Mouse (Mus musculus): Measurements from ENCODE around the gene Slc3a2.

Gene Slc3a2

GRCm38 (mm10) chr19:8722907-8723573, at the start of gene Slc3a2:
Slc3a2 (minus strand) TSS chr19:8723369.
- in situ Hi-C loops (cut with MboI; ENCODE audit: low sequenced_read_pairs): no loop called here

- in situ Hi-C loops (cut with MboI; ENCODE audit: low sequenced_read_pairs): no loop called here
Measured at GRCm38 (mm10) chr19:8770567-8771270, 47.5 kb upstream of the Slc3a2 start, which contains the start of gene Tmem223. Tmem223 (plus strand) TSS chr19:8770996.

GRCm38 (mm10) chr19:8765562-8765961, 42.4 kb upstream of the Slc3a2 start:
- in situ Hi-C loops (cut with MboI; ENCODE audit: low sequenced_read_pairs): no loop called here

GRCm38 (mm10) chr19:8763276-8763675, 40.1 kb upstream of the Slc3a2 start:
- in situ Hi-C loops (cut with MboI; ENCODE audit: low sequenced_read_pairs): no loop called here

- in situ Hi-C loops (cut with MboI; ENCODE audit: low sequenced_read_pairs): no loop called here
Measured at GRCm38 (mm10) chr19:8760757-8761156, 37.6 kb upstream of the Slc3a2 start.

GRCm38 (mm10) chr19:8758899-8759298, 35.7 kb upstream of the Slc3a2 start:
- in situ Hi-C loops (cut with MboI; ENCODE audit: low sequenced_read_pairs): no loop called here

GRCm38 (mm10) chr19:8757471-8757998, 34.4 kb upstream of the Slc3a2 start:
- in situ Hi-C loops (cut with MboI; ENCODE audit: low sequenced_read_pairs): no loop called here

- in situ Hi-C loops (cut with MboI; ENCODE audit: low sequenced_read_pairs): no loop called here
Measured at GRCm38 (mm10) chr19:8756635-8757387, 33.6 kb upstream of the Slc3a2 start, which contains the start of gene Nxf1. Nxf1 (plus strand) TSS chr19:8757073.

- in situ Hi-C loops (cut with MboI; ENCODE audit: low sequenced_read_pairs): no loop called here
Measured at GRCm38 (mm10) chr19:8755652-8756051, 32.5 kb upstream of the Slc3a2 start.

GRCm38 (mm10) chr19:8747368-8747767, 24.2 kb upstream of the Slc3a2 start:
- in situ Hi-C loops (cut with MboI; ENCODE audit: low sequenced_read_pairs): no loop called here

- in situ Hi-C loops (cut with MboI; ENCODE audit: low sequenced_read_pairs): no loop called here
Measured at GRCm38 (mm10) chr19:8745382-8745781, 22.2 kb upstream of the Slc3a2 start.

GRCm38 (mm10) chr19:8742176-8742575, 19.0 kb upstream of the Slc3a2 start:
- in situ Hi-C loops (cut with MboI; ENCODE audit: low sequenced_read_pairs): no loop called here

GRCm38 (mm10) chr19:8741243-8741869, 18.2 kb upstream of the Slc3a2 start, which contains the start of gene Stx5a:
Stx5a (plus strand) TSS chr19:8741413.
- in situ Hi-C loops (cut with MboI; ENCODE audit: low sequenced_read_pairs): no loop called here

GRCm38 (mm10) chr19:8740603-8741002, 17.4 kb upstream of the Slc3a2 start, which contains the start of gene 1700092M07Rik:
1700092M07Rik (plus strand) TSS chr19:8740718.
- in situ Hi-C loops (cut with MboI; ENCODE audit: low sequenced_read_pairs): no loop called here

- in situ Hi-C loops (cut with MboI; ENCODE audit: low sequenced_read_pairs): no loop called here
Measured at GRCm38 (mm10) chr19:8739646-8740045, 16.5 kb upstream of the Slc3a2 start.

- in situ Hi-C loops (cut with MboI; ENCODE audit: low sequenced_read_pairs): no loop called here
Measured at GRCm38 (mm10) chr19:8738911-8739310, 15.7 kb upstream of the Slc3a2 start.

GRCm38 (mm10) chr19:8736160-8736467, 12.9 kb upstream of the Slc3a2 start:
- in situ Hi-C loops (cut with MboI; ENCODE audit: low sequenced_read_pairs): no loop called here

GRCm38 (mm10) chr19:8735389-8736159, 12.4 kb upstream of the Slc3a2 start, which contains the start of gene Wdr74:
Wdr74 (plus strand) TSS chr19:8735827.
- in situ Hi-C loops (cut with MboI; ENCODE audit: low sequenced_read_pairs): no loop called here

- in situ Hi-C loops (cut with MboI; ENCODE audit: low sequenced_read_pairs): no loop called here
Measured at GRCm38 (mm10) chr19:8734334-8734733, 11.2 kb upstream of the Slc3a2 start.

Measured in CH12F3 (cell line).